Mouse (Mus musculus): ENCODE measurements around the gene Smg7.

The Smg7 gene

DNA sequence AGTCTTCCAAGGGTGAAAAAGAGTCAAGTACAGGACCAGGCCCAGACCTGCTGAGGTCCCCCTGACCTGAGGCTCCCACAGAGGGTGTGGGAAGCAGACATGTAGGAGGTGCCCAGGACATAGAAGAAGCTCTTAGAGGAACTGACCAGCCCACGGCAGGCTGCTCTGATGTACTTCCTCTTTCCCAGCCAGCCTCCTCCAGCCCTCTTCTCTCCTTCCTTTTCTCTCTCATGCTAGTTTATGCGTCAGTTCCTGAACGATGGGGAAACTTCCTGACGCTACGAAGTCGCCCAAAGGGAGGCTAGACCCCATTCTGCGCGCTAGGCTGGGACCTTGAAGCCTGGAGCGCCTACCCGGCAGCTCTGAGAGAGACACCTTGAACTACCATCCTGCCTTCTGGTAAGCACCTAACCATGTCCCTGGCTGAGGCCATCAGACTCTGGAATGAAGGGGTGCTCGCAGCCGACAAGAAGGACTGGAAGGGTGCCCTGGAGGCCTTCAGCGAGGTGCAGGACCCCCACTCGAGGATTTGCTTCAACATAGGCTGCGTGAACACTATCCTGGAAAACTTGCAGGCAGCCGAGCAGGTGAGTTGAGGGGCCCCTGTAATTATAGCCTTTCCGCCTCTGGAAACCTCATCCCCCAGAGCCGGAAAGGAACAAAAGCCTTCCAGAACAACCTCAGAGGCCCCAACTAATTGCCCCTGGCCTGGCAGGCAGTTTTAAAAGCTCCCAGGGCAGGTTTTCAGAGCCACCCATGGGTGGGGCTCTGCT, 94.6 kb downstream of the Smg7 start:
- no peak for DNase-seq (ENCODE audit: low read depth, low spot score)

DNA sequence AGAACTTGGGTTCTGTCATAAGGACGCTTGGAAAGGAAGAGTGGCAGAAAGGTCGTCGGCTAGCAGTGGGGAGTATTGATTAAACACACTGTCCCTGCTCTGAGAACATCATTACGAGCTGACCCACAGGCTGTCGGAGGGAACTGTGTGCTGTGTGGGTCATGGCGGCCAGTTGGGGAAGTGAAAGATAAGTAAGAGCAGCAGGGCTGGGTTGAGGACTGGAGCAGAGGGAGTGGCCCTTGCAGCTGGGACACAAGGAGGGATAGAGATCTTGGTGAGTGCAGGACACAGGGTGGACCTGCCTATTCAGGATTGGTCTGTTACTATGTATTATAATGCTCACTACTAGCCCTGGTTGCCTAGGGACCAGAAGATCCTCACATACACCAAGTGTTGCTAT, 97.5 kb downstream of the Smg7 start:
- no peak for DNase-seq (ENCODE audit: low read depth, low spot score)

DNA sequence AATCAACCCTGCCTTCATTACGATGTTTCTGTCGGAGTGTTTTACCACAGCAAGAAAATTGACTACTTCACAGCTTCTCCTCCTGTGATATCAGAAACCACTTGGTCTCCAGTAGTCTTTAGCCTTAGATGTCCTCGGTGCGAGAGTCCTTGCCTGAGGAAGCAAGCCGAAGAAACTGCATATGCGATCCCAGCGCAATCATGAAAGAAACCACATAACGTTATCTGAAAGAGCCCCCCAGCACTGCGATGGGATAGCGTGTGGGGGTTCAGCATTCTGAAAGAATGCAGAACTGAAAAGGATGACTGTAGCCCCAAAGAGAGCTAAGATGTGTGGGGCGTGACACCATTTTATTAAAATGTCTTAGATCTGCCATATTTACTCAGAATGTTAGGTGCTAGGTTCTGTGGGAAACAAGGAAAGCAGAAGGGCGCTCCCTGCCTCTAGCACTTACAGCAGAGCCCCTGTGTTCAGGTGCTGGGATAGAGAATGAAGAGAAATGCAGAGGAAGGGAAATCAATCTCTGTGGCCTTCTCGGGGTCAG, 101.7 kb downstream of the Smg7 start:
- no peak for DNase-seq (ENCODE audit: low read depth, low spot score)

DNA sequence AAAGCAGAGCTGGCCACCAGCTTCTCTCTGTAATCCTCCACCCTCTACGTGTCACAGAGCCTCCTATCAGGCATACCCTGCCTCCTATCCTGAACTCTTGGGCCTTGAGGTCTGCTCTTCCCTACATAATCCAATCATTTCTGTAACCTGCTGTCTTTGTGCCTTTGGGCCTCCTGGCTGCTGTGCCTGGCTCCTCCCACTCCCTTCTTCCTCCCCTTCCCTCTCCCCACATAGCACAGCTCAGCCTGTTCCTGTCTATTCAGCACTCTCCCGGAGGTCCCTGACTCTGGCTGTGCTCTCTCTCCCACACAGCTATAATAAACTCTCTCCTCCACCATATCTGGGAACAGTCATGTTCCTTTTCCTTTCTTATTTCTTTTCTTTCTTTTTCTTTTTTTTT, 102.5 kb downstream of the Smg7 start, which contains the start of gene Ncf2:
Gene Ncf2, plus strand, starts transcription at position 298 of the 400 bp plus-strand sequence.
- DNase-seq (ENCODE audit: low read depth, low spot score), result no peak

DNA sequence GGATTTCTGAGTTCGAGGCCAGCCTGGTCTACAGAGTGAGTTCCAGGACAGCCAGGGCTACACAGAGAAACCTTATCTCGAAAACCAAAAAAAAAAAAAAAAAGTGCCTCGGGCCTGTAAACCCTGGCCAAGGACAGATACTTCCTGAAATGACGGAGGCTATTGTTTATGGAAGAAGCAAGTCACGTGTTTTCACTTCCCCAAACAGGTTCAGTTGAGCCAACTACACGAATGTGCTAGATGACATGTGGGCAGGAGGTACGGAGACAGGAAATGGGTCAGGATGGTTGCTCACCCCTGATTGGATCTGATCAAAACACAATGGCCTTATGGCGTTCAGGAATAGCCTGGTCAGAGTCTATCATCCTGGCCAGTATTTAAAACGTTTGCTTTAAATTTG, 104.3 kb downstream of the Smg7 start:
- no peak for DNase-seq (ENCODE audit: low read depth, low spot score)

DNA sequence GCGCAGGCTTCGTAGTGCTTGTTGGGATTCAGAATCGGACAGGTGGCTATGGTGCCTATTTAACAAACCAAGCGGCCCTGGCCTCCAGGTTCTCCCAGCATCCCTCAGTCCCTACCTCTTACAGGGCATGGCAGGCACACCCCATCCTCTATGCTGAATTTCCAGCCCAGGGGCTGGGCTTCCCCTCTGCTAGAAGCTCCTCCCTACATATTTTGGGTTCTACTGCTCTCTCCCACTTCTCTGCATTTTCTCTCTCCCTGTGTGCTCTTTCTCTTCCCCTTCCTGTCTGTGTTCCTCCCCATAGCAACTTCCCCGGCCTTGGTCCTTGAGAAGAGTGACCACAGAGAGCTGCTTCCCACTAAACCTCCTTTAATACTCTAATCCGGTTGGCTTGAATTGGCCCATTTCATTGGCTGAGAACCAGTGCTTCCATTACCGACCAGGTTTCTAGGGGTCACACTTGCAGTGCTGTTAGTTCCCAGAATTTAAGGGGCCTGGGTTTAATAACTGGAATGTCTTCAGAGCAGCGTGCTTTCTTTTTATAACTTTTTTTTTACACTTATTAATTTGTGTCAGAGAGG, 105.7 kb downstream of the Smg7 start:
- no peak for DNase-seq (ENCODE audit: low read depth, low spot score)

DNA sequence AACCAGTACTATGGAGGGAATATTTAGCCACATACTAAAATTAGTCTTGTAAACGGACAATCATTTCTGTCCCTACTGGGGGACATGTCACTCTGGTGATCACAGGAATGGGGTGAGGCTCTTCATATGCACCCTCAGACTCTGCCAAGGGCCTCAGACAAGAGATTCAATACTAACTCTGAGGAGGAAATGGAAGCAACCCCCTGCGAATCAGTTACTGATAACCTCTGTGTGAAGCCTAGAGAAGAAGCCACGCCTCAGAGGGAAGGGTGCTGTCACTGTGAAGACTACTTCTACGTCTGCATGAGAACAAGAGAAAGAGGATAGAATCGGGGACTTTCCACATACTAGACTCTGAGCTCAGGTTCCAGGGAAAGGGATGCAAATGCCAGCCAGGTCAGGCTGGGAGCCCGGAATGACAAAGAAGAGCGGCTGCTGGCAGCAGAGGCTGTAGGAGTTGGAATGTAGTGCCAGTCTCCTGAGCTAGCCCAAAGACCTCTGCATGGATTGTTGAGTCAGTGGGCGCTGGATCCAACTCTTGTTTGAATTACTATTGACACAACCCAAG, 106.7 kb downstream of the Smg7 start:
- no peak for DNase-seq (ENCODE audit: low read depth, low spot score)

DNA sequence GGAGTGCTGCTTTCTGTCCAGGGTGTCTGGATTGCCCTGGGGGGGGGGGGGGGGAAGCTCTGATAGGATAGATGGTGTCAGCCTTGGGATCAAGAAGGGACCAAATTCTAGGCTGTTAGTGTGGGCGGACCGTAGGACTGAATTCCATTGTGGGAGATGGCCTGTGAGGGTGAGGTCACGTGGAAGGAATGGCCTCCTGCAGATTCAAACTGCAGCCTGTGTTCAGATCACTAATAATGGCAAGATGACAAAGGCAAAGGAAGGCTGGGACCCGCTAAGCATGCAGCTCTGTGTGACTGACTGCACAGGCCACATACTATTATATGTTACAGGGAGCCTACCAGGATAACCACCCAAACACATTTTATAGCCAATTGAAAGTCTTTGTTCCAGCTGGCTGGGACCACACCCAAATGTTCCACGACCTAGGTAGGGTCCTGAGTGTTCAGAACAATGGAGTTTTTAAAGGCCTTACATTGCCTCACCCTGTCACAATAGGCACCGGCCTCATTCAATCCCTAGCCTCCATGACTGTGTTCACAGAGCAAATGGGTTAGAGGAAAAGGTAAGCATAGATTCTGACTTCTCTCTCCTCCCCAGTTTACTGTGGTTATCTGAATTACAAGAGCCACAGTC, 108.8 kb downstream of the Smg7 start:
- DNase-seq (ENCODE audit: low read depth, low spot score), result no peak

DNA sequence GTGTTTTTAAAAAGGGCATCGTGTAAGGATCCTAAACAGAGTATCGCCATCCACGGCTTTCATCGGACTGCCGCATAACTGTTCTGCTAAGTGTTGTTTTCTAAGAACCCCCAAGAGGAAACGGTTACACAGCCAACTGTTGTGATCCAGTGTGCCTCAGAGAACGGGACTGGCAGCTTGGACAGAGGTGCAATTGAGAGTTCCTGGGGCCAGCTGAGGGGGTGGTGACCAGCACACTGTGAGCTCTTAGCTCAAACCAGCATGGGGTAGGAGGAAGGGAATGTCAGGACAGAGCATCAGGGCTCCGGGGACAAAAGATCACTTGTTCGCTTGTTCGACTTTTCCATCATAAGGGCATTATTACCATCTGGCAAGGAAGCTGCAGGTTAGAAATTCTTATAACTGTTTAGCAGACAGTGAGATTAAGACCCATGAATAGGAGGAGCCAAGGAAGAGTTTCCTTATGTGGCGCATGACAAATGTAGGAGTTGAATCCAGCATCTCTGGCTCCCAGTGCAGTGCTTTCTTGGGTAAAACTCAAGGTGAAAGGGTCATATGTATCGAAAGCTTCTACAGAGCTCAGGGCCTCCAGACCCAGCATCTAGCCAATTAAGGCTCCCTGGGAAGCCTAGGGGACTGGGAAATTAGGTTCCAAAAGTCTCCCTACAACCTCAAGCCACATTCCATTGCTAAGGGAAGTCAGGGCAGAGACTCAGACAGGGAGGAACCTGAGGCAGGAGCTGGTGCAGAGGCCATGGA, 109.5 kb downstream of the Smg7 start:
- DNase-seq (ENCODE audit: low read depth, low spot score), result no peak

DNA sequence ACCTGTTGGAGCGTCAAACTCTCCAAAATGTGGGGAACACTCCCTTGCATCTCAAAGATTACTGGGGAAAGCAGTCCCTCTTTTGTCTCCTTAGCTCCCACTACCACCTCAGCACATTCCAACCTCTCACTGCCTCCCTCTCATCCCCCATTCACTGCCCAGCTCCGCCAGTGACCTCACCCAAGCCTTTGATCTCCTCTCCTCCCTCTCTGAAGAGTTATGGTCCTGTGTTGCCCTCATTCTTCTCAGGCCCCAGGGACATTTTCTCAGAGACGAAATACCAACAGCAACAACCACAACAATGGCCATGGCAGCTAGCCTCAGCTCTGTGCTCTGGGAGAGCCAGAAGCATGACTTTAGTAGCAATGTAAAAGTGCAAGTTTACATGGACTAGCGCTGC, 111.2 kb downstream of the Smg7 start:
- no peak for DNase-seq (ENCODE audit: low read depth, low spot score)

DNA sequence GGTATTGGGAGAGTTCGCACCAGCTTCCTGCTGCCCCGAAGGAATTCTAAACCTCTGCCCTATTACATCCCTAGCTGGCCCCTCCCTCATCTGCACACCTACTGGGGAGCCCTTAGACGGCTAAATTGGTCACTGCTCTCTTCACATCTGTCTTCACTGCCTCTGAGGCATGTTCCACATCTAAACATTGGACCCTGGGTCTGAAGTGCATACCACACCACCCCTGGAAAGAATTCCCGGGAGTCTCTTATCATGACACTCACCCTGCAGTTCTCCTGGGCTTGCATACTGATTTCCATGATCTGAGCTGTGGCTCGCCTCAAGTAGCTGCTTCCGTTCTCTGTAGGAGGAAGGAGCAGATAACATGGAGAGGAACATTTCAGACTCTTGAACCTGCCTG, 111.6 kb downstream of the Smg7 start:
- no peak for DNase-seq (ENCODE audit: low read depth, low spot score)

DNA sequence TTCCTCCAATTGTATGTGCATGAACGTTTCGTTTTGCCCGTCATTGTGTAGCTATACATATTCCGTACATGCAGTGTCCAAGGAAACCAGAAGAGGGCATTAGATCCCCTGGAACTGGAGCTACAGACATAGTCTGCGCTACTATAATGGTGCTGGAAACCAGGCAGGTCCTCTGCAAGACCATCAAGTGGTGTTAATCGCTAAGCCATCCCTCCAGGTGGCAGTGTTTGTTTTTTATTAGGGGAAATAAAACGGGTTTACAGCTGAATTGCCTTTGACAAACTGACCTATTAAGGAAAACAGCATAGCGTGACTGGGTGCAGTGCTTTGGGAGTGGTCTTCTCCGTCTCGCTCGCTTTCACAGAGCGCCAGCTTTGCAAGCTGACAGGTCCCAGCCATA, 112.2 kb downstream of the Smg7 start:
- peak; percentile 57 for DNase-seq (ENCODE audit: low read depth, low spot score)

DNA sequence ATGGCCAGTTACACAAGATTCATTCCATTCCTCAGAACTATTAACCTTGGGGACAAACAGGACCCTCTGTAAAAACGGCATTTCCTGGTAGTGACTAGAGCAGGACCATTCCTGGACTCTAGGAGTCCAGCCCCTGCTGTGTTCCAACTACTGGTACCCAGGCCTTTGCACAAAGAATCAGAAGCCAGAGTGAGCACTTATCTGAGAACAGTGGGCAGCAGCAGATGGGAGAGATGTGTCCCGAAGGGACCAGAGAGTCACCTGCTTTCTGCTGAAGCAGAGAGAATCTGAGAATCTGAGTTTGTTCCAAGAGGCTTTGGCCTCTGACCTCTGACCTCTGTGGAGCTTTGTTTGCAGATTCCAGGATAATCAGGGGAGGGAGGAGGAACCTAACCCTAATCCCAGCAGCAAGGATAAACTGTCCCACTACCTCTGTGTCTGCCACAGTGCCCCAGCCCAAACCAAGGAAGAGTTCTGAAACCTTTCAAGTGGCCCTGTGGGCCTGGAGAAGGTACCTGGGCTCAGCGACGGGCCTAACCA, 114.3 kb downstream of the Smg7 start:
- no peak for DNase-seq (ENCODE audit: low read depth, low spot score)

All from 3T3-L1 (cell line).